Mouse (Mus musculus) forebrain, embryonic 14.5 days (tissue): ENCODE data around the gene Calb2. TPM values are rescaled to one million over a fixed set of nuclear protein-coding genes. Genes with fewer than 3 reads are reported as not detected.

Source experiments
- ATAC-seq: fragments of 200-750 bp; cut with Nextera tagmentation; 2 replicates; pipeline ENCODE4 v1.8.0; 2017; ENCODE audit warnings: mild to moderate bottlenecking, moderate library complexity
- DNase-seq: peaks from one replicate; pipeline ENCODE4 v3.0.0-alpha.2; 2015; ENCODE audit warnings: low spot score
- H3K27ac ChIP-seq: fragments of 300-500 bp; sonication (generic); 2 replicates; pipeline ENCODE4 v1.5.1; 2014; ENCODE audit warnings: low read depth, mild to moderate bottlenecking, control low read depth, low read length, moderate library complexity
- H3K27me3 ChIP-seq: fragments of 300-500 bp; sonication (generic); replicated peaks from 2 replicates; pipeline ENCODE4 v1.6.1; 2014; ENCODE audit warnings: low read length, control low read depth, mixed read lengths; ENCODE audit not compliant: control insufficient read depth, insufficient read depth
- H3K36me3 ChIP-seq: fragments of 300-500 bp; sonication (generic); 2 replicates; pipeline ENCODE4 v1.6.1; 2014; ENCODE audit warnings: low read length, control low read depth; ENCODE audit not compliant: control insufficient read depth, insufficient read depth
- H3K4me1 ChIP-seq: fragments of 300-500 bp; sonication (generic); 2 replicates; pipeline ENCODE4 v1.6.1; 2014; ENCODE audit warnings: antibody characterized with exemption, low read length, control low read depth; ENCODE audit not compliant: control insufficient read depth, insufficient read depth
- H3K4me2 ChIP-seq: fragments of 300-500 bp; sonication (generic); 2 replicates; pipeline ENCODE4 v1.6.1; 2014; ENCODE audit warnings: mild to moderate bottlenecking, control low read depth, low read length
- H3K4me3 ChIP-seq: fragments of 300-500 bp; sonication (generic); 2 replicates; pipeline ENCODE4 v1.5.1; 2014; ENCODE audit warnings: low read depth, low read length, control low read depth
- H3K9ac ChIP-seq: fragments of 300-500 bp; sonication (generic); 2 replicates; pipeline ENCODE4 v1.6.1; 2014; ENCODE audit warnings: mild to moderate bottlenecking, low read length, control low read depth, moderate library complexity
- H3K9me3 ChIP-seq: fragments of 300-500 bp; sonication (generic); replicated peaks from 2 replicates; pipeline ENCODE4 v1.6.1; 2016; ENCODE audit warnings: low read length, control low read depth, mixed read lengths; ENCODE audit not compliant: control insufficient read depth
- WGBS: fragments of 180-500 bp; shearing (Covaris S2); extraction: QIAGEN DNeasy Blood & Tissue Kit; methylation state at CpG from one replicate; pipeline ENCODE4 v1.1.7; 2014; 5-methylcytosine and 5-hydroxymethylcytosine counted together
- polyA plus RNA-seq: library from polyadenylated mRNA; unstranded; fragments of >200 nt; fragmentation: Nextera tagmentation; extraction: Ambion mirVana; gene quantifications from 2 replicates; pipeline ENCODE4 v1.2.1, GENCODE M21; 2014

Calb2 gene
- polyA plus RNA-seq, 1 experiment from 2014 or later = 93.2 TPM

GRCm38 (mm10) chr8:110140770-110141169 lies 27.2 kb downstream of the Calb2 start:
- no peaks in the 10 kb centered on the region for H3K4me1 ChIP-seq
- H3K4me2 ChIP-seq = no peak overlapping the region
- no peaks in the 10 kb centered on the region for H3K27me3 ChIP-seq
- DNase-seq (no peak), ATAC-seq (no peak)
- WGBS = 71% methylated on average over 4 of the region's 4 CpGs
- no peak overlapping the region for H3K9ac ChIP-seq
- H3K4me3 ChIP-seq = no peak overlapping the region
- no peaks in the 10 kb centered on the region for H3K9me3 ChIP-seq
- no peaks in the 10 kb centered on the region for H3K36me3 ChIP-seq
- H3K27ac ChIP-seq = no peak overlapping the region

- H3K4me3 ChIP-seq = no peak overlapping the region
- no peak overlapping the region for H3K9ac ChIP-seq
- H3K27me3 ChIP-seq = no peaks in the 10 kb centered on the region
- no peak for DNase-seq
- WGBS = 69% methylated on average over 3 of the region's 3 CpGs
- no peaks in the 10 kb centered on the region for H3K36me3 ChIP-seq
- no peaks in the 10 kb centered on the region for H3K9me3 ChIP-seq
- H3K4me1 ChIP-seq = no peaks in the 10 kb centered on the region
- H3K27ac ChIP-seq = no peak overlapping the region
- no peak for ATAC-seq
- no peak overlapping the region for H3K4me2 ChIP-seq
Observed at GRCm38 (mm10) chr8:110140156-110140555, 27.9 kb downstream of the Calb2 start.

GRCm38 (mm10) chr8:110135515-110135914 lies 32.5 kb downstream of the Calb2 start:
- Histone ChIP-seq H3K4me2 (no peak overlapping the region), H3K9ac (no peak overlapping the region), H3K27me3 (no peaks in the 10 kb centered on the region), H3K4me1 (no peaks in the 10 kb centered on the region), H3K9me3 (no peaks in the 10 kb centered on the region), H3K36me3 (no peaks in the 10 kb centered on the region), H3K27ac (no peak overlapping the region), H3K4me3 (no peak overlapping the region)
- WGBS = 52% methylated on average over 7 of the region's 7 CpGs
- no peak for ATAC-seq
- peak; percentile 49 for DNase-seq

GRCm38 (mm10) chr8:110134236-110134635 lies 33.8 kb downstream of the Calb2 start:
- whole genome bisulfite sequencing = 91% methylated on average over 8 of the region's 8 CpGs
- H3K9ac ChIP-seq = no peak overlapping the region
- no peak overlapping the region for H3K27ac ChIP-seq
- ATAC-seq (no peak), DNase-seq (no peak)
- H3K9me3 ChIP-seq = no peaks in the 10 kb centered on the region
- H3K4me2 ChIP-seq = no peak overlapping the region
- H3K27me3 ChIP-seq = no peaks in the 10 kb centered on the region
- H3K4me3 ChIP-seq = no peak overlapping the region
- H3K4me1 ChIP-seq = no peaks in the 10 kb centered on the region
- no peaks in the 10 kb centered on the region for H3K36me3 ChIP-seq

GRCm38 (mm10) chr8:110130537-110130936 lies 37.5 kb downstream of the Calb2 start:
- Histone ChIP-seq H3K36me3 (no peaks in the 10 kb centered on the region), H3K27ac (no peak overlapping the region), H3K9ac (no peak overlapping the region), H3K4me2 (no peak overlapping the region), H3K27me3 (no peaks in the 10 kb centered on the region), H3K4me1 (no peaks in the 10 kb centered on the region), H3K4me3 (no peak overlapping the region), H3K9me3 (no peaks in the 10 kb centered on the region)
- 23% methylated on average over 13 of the region's 13 CpGs for WGBS
- DNase-seq (peak; percentile 88), ATAC-seq (peak; percentile 44; the same call in 1 of the 2 replicates)

- peak; percentile 21 for DNase-seq
- Histone ChIP-seq H3K9ac (no peak overlapping the region), H3K36me3 (no peaks in the 10 kb centered on the region), H3K4me2 (no peak overlapping the region), H3K27ac (no peak overlapping the region), H3K4me1 (no peaks in the 10 kb centered on the region), H3K27me3 (no peaks in the 10 kb centered on the region), H3K9me3 (no peaks in the 10 kb centered on the region), H3K4me3 (no peak overlapping the region)
- 38% methylated on average over 6 of the region's 6 CpGs for WGBS
- ATAC-seq = no peak
Observed at GRCm38 (mm10) chr8:110119715-110120114, 48.3 kb downstream of the Calb2 start.

GRCm38 (mm10) chr8:110102653-110103052 lies 65.4 kb downstream of the Calb2 start, which contains the start of gene Gm17720:
Gene Gm17720, minus strand, starts transcription at chr8:110102753.
- H3K4me1 ChIP-seq = no peaks in the 10 kb centered on the region
- no peak within 1 kb of the TSS for H3K4me3 ChIP-seq
- H3K27ac ChIP-seq = no peak within 1 kb of the TSS
- no peaks in the 10 kb centered on the region for H3K36me3 ChIP-seq
- no peak within 1 kb of the TSS for H3K4me2 ChIP-seq
- H3K9me3 ChIP-seq = no peaks in the 10 kb centered on the region
- DNase-seq (no peak), ATAC-seq (no peak)
- H3K27me3 ChIP-seq = no peaks in the 10 kb centered on the region
- 92% methylated on average over 3 of the region's 3 CpGs for WGBS
- H3K9ac ChIP-seq = no peak within 1 kb of the TSS

- H3K4me3 ChIP-seq = no peak overlapping the region
- no peaks in the 10 kb centered on the region for H3K4me1 ChIP-seq
- no peak overlapping the region for H3K9ac ChIP-seq
- no peak overlapping the region for H3K4me2 ChIP-seq
- H3K27me3 ChIP-seq = no peaks in the 10 kb centered on the region
- no peak for DNase-seq
- ATAC-seq = no peak
- WGBS = 90% methylated on average over 15 of the region's 15 CpGs
- no peaks in the 10 kb centered on the region for H3K9me3 ChIP-seq
- H3K27ac ChIP-seq = no peak overlapping the region
- no peaks in the 10 kb centered on the region for H3K36me3 ChIP-seq
Observed at GRCm38 (mm10) chr8:110101676-110102075, 66.3 kb downstream of the Calb2 start.

GRCm38 (mm10) chr8:110100907-110101306 lies 67.1 kb downstream of the Calb2 start, which contains the start of gene Gm21964:
Gene Gm21964, plus strand, starts transcription at chr8:110101207.
- WGBS = 89% methylated on average over 12 of the region's 12 CpGs
- no peaks in the 10 kb centered on the region for H3K36me3 ChIP-seq
- no peak within 1 kb of the TSS for H3K4me3 ChIP-seq
- no peaks in the 10 kb centered on the region for H3K27me3 ChIP-seq
- no peak within 1 kb of the TSS for H3K4me2 ChIP-seq
- no peaks in the 10 kb centered on the region for H3K9me3 ChIP-seq
- no peak within 1 kb of the TSS for H3K9ac ChIP-seq
- DNase-seq (no peak), ATAC-seq (no peak)
- H3K4me1 ChIP-seq = no peaks in the 10 kb centered on the region
- no peak within 1 kb of the TSS for H3K27ac ChIP-seq
